Mouse (Mus musculus): ENCODE measurements around the gene Ghitm.

Ghitm gene

DNA sequence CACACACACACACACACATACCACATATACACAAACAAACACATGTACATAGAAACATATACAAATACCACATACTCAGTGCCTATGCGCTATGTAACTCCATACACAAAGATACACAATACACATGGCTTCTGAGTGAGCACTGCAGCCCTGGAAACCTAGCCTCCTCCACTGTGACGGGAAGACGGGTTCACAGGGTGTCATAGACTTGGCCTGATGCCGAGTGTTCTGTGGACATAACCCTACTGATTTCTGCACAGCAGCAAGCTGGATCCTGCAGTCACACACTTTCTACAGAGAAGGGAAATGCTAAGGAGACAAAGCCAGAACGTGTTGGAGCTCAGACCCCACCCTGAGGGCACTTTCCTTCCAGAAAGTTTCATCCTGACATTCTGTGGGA, 30.3 kb downstream of the Ghitm start:
- in situ Hi-C loops (cut with MboI, MseI) = no loop called here

DNA sequence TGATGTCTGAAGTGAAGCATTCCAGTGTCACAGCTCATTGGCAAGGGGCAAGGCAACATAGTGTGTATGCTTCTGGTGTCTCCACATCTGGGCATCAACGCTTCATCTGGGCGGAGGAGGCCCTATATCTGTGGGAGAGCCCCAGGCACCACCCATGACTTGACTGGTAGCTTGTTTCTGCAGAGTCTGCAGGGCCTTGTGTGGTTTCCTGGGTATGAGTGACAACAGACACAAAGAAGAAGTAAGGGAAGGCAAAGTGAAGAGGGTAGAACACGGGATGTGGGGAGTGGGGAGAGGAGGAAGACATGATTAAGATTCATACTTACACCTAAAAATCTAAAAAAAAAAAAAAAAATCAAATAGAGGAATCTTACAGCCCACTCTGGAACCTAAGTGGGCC, 32.6 kb downstream of the Ghitm start:
- in situ Hi-C loops (cut with MboI, MseI) = no loop called here

DNA sequence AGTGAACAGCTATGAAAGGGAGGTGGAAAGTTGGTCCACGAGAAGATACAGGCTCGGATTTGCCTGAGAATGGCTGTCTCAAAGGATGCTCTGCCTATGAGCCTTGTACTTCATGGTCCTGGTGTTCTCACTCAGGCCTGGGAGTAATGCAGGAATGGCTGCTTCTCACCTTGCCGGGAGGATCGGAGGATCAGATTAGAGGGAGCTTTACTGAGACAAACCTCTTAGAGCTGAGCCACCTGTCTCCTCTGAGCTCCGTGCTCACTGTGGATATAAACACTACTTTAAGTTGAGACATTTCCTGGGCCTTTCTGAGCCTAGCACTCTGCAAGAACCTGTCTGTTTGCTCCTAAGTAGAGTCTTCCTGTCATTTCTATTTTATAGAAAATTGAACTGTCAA, 33.5 kb downstream of the Ghitm start:
- in situ Hi-C loops (cut with MboI, MseI) = no loop called here

DNA sequence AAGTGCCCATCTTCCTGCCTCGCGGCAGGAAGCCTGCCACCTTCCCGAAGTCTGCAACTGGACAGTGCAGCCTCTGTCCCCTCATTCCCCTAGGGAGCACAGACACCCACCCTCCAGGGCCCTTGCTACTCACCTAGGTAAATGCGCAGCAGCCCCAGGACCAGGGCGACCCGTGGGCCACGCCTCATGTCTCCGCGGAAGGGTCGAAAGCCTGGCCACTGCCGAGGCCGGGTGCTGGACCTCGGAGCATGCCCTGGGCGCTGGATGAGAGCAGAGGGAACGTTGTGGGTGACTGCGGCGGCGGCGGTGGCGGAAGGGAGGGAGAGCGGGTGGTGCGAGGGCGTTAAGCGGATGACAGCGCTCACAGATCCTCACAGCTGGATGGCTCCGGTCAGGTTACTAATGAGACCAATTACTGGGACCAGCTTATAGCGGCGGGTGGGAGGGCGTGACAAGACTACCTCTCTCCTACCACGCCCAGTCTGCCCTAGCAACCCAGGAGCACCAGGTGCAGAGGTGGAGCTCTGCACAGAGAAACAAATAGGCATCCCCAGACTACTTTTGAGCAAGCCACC, 37.0 kb downstream of the Ghitm start, which contains the start of gene Cdhr1:
Gene Cdhr1 (minus strand): TSS at position 392 of the 575 bp plus-strand sequence.
- in situ Hi-C loops (cut with MboI, MseI) = no loop called here

DNA sequence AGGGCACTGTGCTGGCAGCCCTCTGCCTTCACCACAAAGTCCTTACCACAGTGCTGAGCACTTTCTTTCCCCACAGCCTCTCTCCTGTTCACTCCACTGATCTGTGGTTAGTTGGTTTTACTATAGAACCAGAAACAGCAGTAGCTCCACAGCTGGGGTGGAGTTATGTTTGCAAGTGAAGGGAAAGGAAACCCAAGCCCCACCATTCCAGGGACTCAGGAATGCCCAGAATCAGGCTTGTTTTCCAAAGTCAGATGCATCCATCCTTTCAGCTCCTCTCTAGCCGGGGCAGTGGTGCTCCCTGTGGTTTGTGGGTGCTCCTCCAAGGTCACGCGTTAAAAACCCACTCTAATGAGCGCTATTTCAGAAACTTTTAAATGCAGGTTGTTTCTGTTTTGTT, 39.5 kb downstream of the Ghitm start:
- in situ Hi-C loops (cut with MboI, MseI) = no loop called here

DNA sequence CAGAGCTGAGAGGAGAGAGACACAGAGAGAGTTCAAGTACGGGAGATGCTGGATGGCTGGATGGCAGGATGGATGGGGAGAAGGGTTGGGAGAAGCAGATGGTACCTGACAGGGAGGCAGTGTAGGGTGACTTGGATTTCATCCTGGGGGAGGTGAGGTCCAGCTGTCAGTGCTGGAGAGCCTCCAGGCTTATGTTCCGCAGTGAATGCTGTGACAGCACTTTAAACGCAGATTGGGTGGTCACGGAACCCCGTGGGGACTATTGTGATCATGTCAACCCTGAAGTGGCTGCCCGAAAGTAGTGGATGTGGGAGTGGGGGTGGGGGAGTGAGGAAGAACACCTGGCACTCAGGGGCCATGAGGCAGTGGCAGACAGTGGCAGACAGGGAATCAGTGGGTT, 40.6 kb downstream of the Ghitm start:
- in situ Hi-C loops (cut with MboI, MseI) = no loop called here

DNA sequence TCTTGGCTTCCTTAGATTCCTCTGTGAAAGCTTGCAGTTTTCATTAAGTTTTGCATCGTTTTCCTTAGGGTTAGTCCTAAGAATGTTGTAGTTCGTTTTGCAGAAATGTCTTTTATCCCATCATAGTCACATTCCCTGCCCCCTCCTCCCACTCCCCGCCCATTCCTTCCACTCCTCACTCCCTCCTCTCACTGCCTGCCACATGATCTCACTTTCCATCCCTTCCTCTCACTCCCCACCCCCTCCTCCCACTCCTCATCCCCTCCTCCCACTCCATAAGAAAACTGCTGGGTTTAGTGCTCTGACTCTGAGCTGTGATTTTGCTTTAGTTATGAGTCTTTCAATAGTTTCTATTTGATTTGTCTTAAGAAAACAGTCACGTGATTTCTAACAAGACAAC, 51.3 kb downstream of the Ghitm start:
- in situ Hi-C loops (cut with MboI, MseI) = no loop called here

DNA sequence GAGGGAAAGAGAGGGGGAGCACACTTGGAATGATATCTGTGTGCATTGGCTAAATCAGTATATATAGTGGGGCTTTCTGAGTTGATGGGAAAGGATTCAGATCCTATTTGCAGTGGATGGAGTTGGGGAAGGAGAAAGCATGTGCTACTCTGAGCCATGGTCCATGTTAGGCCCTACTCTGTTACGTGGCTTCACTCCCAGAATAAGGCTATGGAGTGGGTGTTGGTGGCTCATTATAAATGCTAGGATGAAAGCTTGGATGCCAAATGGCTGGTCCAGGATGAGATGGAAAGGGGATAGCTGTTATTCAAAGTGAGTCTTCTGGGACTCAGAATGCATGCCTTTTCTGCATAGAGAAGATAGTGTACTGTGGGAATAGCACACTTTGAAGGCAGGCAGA, 54.3 kb downstream of the Ghitm start:
- in situ Hi-C loops (cut with MboI, MseI) = no loop called here
